Mouse (Mus musculus) forebrain, postnatal 0 days (tissue): ENCODE results near the gene Ccdc30. TPM values are rescaled to one million over a fixed set of nuclear protein-coding genes. Genes with fewer than 3 reads are reported as not detected.
"Not testable (repeated sequence)": the region's sequence is repeated elsewhere in the genome, so short reads cannot be mapped to it uniquely, and the experiment has no call there.

Experiments
- ATAC-seq: fragments of 200-750 bp; cut with Nextera tagmentation; 2 replicates; pipeline ENCODE4 v1.8.0; 2017; ENCODE audit warnings: mild to moderate bottlenecking, moderate library complexity
- DNase-seq: peaks from one replicate; pipeline ENCODE4 v3.0.0-alpha.2; 2015
- H3K27ac ChIP-seq: fragments of 300-500 bp; sonication (generic); 2 replicates; pipeline ENCODE4 v1.5.1; 2014; ENCODE audit warnings: low read depth, mild to moderate bottlenecking, antibody characterized with exemption, low read length, moderate library complexity, mixed read lengths
- H3K27me3 ChIP-seq: fragments of 300-500 bp; sonication (generic); 2 replicates; pipeline ENCODE4 v1.6.1; 2014; ENCODE audit warnings: mild to moderate bottlenecking, low read length, mixed read lengths; ENCODE audit not compliant: insufficient read depth
- H3K36me3 ChIP-seq: fragments of 300-500 bp; sonication (generic); 2 replicates; pipeline ENCODE4 v1.6.1; 2014; ENCODE audit warnings: mild to moderate bottlenecking, moderate library complexity; ENCODE audit not compliant: insufficient read depth
- H3K4me1 ChIP-seq: fragments of 300-500 bp; sonication (generic); 2 replicates; pipeline ENCODE4 v1.6.1; 2014; ENCODE audit warnings: antibody characterized with exemption; ENCODE audit not compliant: insufficient read depth
- H3K4me2 ChIP-seq: fragments of 300-500 bp; sonication (generic); 2 replicates; pipeline ENCODE4 v1.6.1; 2014; ENCODE audit warnings: low read depth, mild to moderate bottlenecking, moderate library complexity
- H3K4me3 ChIP-seq: fragments of 300-500 bp; sonication (generic); 2 replicates; pipeline ENCODE4 v1.5.1; 2014; ENCODE audit warnings: low read depth, low read length, mixed read lengths
- H3K9ac ChIP-seq: fragments of 300-500 bp; sonication (generic); 2 replicates; pipeline ENCODE4 v1.6.1; 2014; ENCODE audit warnings: mild to moderate bottlenecking
- H3K9me3 ChIP-seq: fragments of 300-500 bp; sonication (generic); 2 replicates; pipeline ENCODE4 v1.6.1; 2016; ENCODE audit warnings: low read length
- CTCF ChIP-seq: sonication (generic); IDR thresholded peaks from 2 replicates; pipeline ENCODE4 v1.5.1; 2016; ENCODE audit warnings: antibody characterized with exemption, control low read depth, low read depth
- WGBS: fragments of 180-500 bp; shearing (Covaris S2); extraction: QIAGEN DNeasy Blood & Tissue Kit; methylation state at CpG from one replicate; pipeline ENCODE4 v1.1.7; 2014; 5-methylcytosine and 5-hydroxymethylcytosine counted together
- polyA plus RNA-seq: library from polyadenylated mRNA; unstranded; fragments of >200 nt; fragmentation: Nextera tagmentation; extraction: Ambion mirVana; gene quantifications from 2 replicates; pipeline ENCODE4 v1.2.1, GENCODE M21; 2015
- total RNA-seq: library from RNA; depleted of rRNA; stranded (reverse); fragments of >200 nt; gene quantifications from 2 replicates; pipeline ENCODE4 v1.2.3, GENCODE M21; 2014; rRNA removed

Gene Ccdc30
- total and polyA plus RNA-seq, 2 experiments from 2014 or later: 16.7 to 23.0 TPM

DNA sequence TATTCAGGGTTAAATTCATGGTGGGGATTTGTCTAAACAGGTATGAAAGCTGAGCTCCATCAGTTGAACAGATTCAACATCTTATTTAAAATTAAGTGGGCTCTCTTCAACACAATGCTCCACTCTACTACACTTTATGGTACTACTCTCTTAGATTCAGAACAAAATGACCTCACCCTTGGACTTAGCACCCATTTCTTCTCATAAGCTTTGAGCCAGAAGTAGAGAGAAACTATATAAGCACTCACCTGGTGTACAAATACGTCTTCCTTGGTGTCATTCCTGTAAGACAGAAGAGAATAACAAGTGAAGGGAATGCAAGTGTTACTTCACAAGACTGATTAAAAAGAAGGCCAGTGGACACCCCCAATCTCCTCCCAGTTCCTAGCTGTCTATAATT lies 130.5 kb downstream of the Ccdc30 start:
- 87% methylated on average over 1 of the region's 1 CpGs for WGBS
- ATAC-seq (no peak), DNase-seq (no peak)
- Histone ChIP-seq H3K36me3 (peaks cover 34% of the 10 kb centered on the region), H3K4me3 (no peak overlapping the region), H3K4me2 (no peak overlapping the region), H3K27ac (no peak overlapping the region), H3K9ac (no peak overlapping the region), H3K9me3 (no peaks in the 10 kb centered on the region), H3K4me1 (no peaks in the 10 kb centered on the region), H3K27me3 (no peaks in the 10 kb centered on the region)
- TF ChIP-seq CTCF: no peak

DNA sequence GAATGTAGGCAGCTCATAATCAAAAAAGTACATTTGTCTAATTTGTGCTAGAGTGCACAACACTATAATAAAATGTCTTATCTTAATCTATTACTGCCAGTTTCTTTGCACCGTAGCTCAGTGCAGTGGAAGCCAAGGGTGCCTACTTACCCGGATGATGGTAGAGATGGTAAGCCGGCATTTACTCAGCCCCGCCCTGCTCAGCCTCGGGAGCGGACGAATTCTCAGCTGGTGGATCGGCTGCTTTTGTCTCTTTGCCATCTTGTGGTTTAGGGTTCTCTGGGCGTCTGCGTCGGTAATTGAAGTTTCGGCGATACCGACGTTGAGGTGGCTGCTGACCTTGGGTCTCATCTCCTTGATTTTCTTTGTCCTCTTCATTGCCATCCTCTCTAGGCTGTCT lies 136.5 kb downstream of the Ccdc30 start:
- not testable (repeated sequence) for ATAC-seq, H3K4me2 ChIP-seq, H3K27ac ChIP-seq, H3K4me3 ChIP-seq, H3K4me1 ChIP-seq, DNase-seq, H3K9me3 ChIP-seq, H3K27me3 ChIP-seq, H3K9ac ChIP-seq
- H3K36me3 ChIP-seq: peaks cover 78% of the 10 kb centered on the region
- WGBS: 88% methylated on average over 15 of the region's 15 CpGs

DNA sequence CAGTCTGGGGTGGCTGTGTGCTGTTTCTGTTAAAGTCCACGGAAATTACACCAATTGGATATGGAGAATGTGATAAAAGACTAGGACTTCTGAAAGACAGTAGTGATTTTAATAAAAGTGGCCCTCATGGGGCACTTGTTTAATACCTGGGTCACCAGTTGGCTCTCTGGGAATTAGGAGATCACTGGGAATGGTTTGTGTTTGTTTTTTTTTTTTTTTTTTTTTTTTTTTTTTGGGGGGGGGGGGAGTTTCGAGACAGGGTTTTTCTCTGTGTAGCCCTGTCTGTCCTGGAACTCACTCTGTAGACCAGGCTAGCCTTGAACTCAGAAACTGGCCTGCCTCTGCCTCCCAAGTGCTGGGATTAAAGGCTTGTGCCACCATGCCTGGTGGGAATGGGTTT lies 139.6 kb downstream of the Ccdc30 start:
- Histone ChIP-seq H3K27ac (no peak overlapping the region), H3K4me2 (no peak overlapping the region), H3K36me3 (peaks cover 80% of the 10 kb centered on the region), H3K4me3 (no peak overlapping the region), H3K9me3 (no peaks in the 10 kb centered on the region), H3K27me3 (no peaks in the 10 kb centered on the region), H3K4me1 (no peaks in the 10 kb centered on the region), H3K9ac (no peak overlapping the region)
- WGBS: 76% methylated on average over 2 of the region's 2 CpGs
- no peak for TF ChIP-seq CTCF
- ATAC-seq (no peak), DNase-seq (no peak)

DNA sequence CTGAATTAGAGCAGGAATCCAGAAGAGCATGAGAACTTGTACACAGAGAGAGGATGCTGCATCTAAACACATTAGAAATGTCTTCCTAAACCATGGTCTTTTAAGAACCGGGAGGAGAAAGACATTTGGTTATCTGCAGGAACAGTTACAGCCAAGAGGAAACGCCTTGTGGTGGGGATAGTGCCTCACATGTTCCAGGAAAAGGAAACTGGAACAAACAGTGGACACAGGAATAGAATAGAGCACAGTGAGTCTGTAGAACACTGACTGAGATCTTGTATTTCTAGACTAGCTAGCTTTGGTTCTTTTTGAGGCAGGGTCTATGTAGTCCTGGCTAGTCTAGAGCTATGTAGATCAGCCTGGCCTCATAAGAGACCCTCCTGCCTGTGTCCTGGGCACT lies 140.1 kb downstream of the Ccdc30 start:
- Histone ChIP-seq H3K27ac (no peak overlapping the region), H3K27me3 (no peaks in the 10 kb centered on the region), H3K9ac (no peak overlapping the region), H3K9me3 (no peaks in the 10 kb centered on the region), H3K4me3 (no peak overlapping the region), H3K4me2 (no peak overlapping the region), H3K4me1 (no peaks in the 10 kb centered on the region), H3K36me3 (peaks cover 80% of the 10 kb centered on the region)
- WGBS: 77% methylated on average over 2 of the region's 2 CpGs
- no peak for TF ChIP-seq CTCF
- ATAC-seq: no peak
- no peak for DNase-seq

DNA sequence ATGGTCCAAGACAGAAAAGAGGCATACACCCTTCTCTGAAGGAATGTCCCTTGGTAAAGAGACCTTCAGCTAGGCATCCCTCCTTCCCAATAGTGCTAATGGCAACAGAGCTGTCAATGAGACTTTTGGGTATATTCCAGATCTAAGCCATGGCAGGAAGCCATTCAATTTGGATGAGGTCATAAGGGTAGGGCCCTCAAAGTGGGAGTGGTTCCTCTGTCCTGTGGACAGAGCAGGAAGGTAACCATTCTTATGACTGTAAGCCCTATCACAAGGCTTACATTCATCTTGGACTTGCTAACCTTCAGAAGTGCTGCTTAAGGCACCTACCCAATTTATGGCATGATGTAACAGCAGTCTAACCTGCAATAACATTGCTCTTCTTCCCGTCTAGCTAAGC lies 140.7 kb downstream of the Ccdc30 start:
- ATAC-seq: no peak
- Histone ChIP-seq H3K9ac (no peak overlapping the region), H3K27ac (no peak overlapping the region), H3K36me3 (peaks cover 74% of the 10 kb centered on the region), H3K9me3 (no peaks in the 10 kb centered on the region), H3K4me3 (no peak overlapping the region), H3K4me2 (no peak overlapping the region), H3K27me3 (no peaks in the 10 kb centered on the region), H3K4me1 (no peaks in the 10 kb centered on the region)
- 83% methylated on average over 1 of the region's 1 CpGs for WGBS
- no peak for TF ChIP-seq CTCF
- no peak for DNase-seq

Other genes with a start within 250 kb of the Ccdc30 start
- 6.5 and 7.2 TPM in 2 replicates for gene Zfp691, start 241.3 kb downstream of the Ccdc30 start, total RNA-seq
- gene Zfp691, start 241.3 kb downstream of the Ccdc30 start, polyA plus RNA-seq: 1.2 and 2.2 TPM in 2 replicates
- 0.15 and 0.33 TPM in 2 replicates for gene Ermap, start 225.5 kb downstream of the Ccdc30 start, total RNA-seq
- gene Ermap, start 225.5 kb downstream of the Ccdc30 start, polyA plus RNA-seq: 0.24 and 0.36 TPM in 2 replicates
- 124 and 139 TPM in 2 replicates for gene Svbp, start 220.2 kb downstream of the Ccdc30 start, total RNA-seq
- 227 and 298 TPM in 2 replicates for gene Svbp, start 220.2 kb downstream of the Ccdc30 start, polyA plus RNA-seq
- gene Tmem269, start 197.3 kb downstream of the Ccdc30 start, total RNA-seq: 0.15 TPM in 1 of 2 replicates, not detected in the other
- 0.62 and 0.65 TPM in 2 replicates for gene Tmem269, start 197.3 kb downstream of the Ccdc30 start, polyA plus RNA-seq
- 17.6 and 23.2 TPM in 2 replicates for gene AU022252, start 182.8 kb downstream of the Ccdc30 start, total RNA-seq
- 22.7 and 23.4 TPM in 2 replicates for gene AU022252, start 182.8 kb downstream of the Ccdc30 start, polyA plus RNA-seq
- 12.8 and 13.8 TPM in 2 replicates for gene P3h1, start 182.6 kb downstream of the Ccdc30 start, total RNA-seq
- gene P3h1, start 182.6 kb downstream of the Ccdc30 start, polyA plus RNA-seq: 8.7 and 8.9 TPM in 2 replicates
- 0.86 and 0.92 TPM in 2 replicates for gene Cldn19, start 160.1 kb downstream of the Ccdc30 start, total RNA-seq
- gene Cldn19, start 160.1 kb downstream of the Ccdc30 start, polyA plus RNA-seq: 0.59 and 1.7 TPM in 2 replicates
- 829 and 985 TPM in 2 replicates for gene Ybx1, start 120.9 kb downstream of the Ccdc30 start, total RNA-seq
- 1,107 and 1,112 TPM in 2 replicates for gene Ybx1, start 120.9 kb downstream of the Ccdc30 start, polyA plus RNA-seq
- gene Ppih, start 95.0 kb downstream of the Ccdc30 start, total RNA-seq: 41.7 and 41.9 TPM in 2 replicates
- gene Ppih, start 95.0 kb downstream of the Ccdc30 start, polyA plus RNA-seq: 60.0 and 71.0 TPM in 2 replicates
- gene Ppcs, start 6.9 kb upstream of the Ccdc30 start, total RNA-seq: 13.5 and 16.3 TPM in 2 replicates
- gene Ppcs, start 6.9 kb upstream of the Ccdc30 start, polyA plus RNA-seq: 20.6 and 20.9 TPM in 2 replicates
- gene Zmynd12, start 7.3 kb upstream of the Ccdc30 start, total RNA-seq: 0.33 and 0.77 TPM in 2 replicates
- gene Zmynd12, start 7.3 kb upstream of the Ccdc30 start, polyA plus RNA-seq: 0.82 and 1.1 TPM in 2 replicates
- gene Rimkla, start 77.1 kb upstream of the Ccdc30 start, total RNA-seq: 22.8 and 28.4 TPM in 2 replicates
- 16.6 and 21.6 TPM in 2 replicates for gene Rimkla, start 77.1 kb upstream of the Ccdc30 start, polyA plus RNA-seq
- gene Foxj3, start 121.5 kb upstream of the Ccdc30 start, total RNA-seq: 38.4 and 52.7 TPM in 2 replicates
- gene Foxj3, start 121.5 kb upstream of the Ccdc30 start, polyA plus RNA-seq: 17.4 and 25.2 TPM in 2 replicates
- gene Frg2f1, start 124.0 kb upstream of the Ccdc30 start, total RNA-seq: 14.2 and 36.5 TPM in 2 replicates
- gene Frg2f1, start 124.0 kb upstream of the Ccdc30 start, polyA plus RNA-seq: 9.0 and 11.3 TPM in 2 replicates
- gene Guca2a, start 222.2 kb upstream of the Ccdc30 start, total RNA-seq: not detected in 2 replicates
- gene Guca2a, start 222.2 kb upstream of the Ccdc30 start, polyA plus RNA-seq: not detected in 2 replicates
- gene Guca2b, start 243.4 kb upstream of the Ccdc30 start, total RNA-seq: not detected in 2 replicates
- not detected in 2 replicates for gene Guca2b, start 243.4 kb upstream of the Ccdc30 start, polyA plus RNA-seq